Mouse (Mus musculus): ENCODE results near the gene Lrrc8b.

DNA sequence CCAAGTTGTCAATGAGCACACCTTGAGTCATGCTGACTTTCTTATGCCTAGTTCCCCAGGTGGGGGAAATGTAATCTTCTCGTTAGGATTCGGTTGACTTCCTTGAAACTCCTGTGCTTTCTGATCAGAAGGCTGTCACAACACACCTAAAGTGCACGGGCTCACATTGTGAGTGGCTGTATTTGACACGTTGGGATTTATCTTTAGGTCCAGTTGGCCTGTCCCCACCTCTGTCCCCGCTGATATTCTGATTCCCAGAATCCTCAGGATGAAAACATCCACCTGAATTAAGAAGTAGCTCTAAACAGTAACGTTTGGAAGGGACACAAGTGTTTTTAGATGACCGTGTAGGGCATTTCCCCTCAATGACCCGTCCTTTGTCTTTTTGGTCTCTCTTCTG, 1.6 kb downstream of the Lrrc8b start:
- TF ChIP-seq POLR2A (IDR thresholded peaks at IDR 0.05; ENCODE audit: low read depth, low read length) (no peak), CTCF (IDR thresholded peaks at IDR 0.05; ENCODE audit: borderline replicate concordance, insufficient read depth, low read length) (no peak)

Data from embryonic fibroblast, embryonic 13.5 days (primary cell).